Mouse (Mus musculus): ENCODE data around the gene Cmbl. TPM values are rescaled to one million over a fixed set of nuclear protein-coding genes. Genes with fewer than 3 reads are reported as not detected.

Cmbl gene
- polyA plus RNA-seq, 1 experiment from 2014 or later: 5.9 TPM

- H3K36me3 ChIP-seq (ENCODE audit: control insufficient read depth, insufficient read depth, low read length): no peaks in the 10 kb centered on the region
- peak within 1 kb of the TSS; percentile 98 for H3K27ac ChIP-seq (ENCODE audit: low read depth, low read length)
- peak within 1 kb of the TSS; percentile 73 for H3K4me3 ChIP-seq (ENCODE audit: low read length)
- peak within 1 kb of the TSS; percentile 61 for H3K4me2 ChIP-seq (replicated peaks; ENCODE audit: low read depth, low read length)
- H3K9me3 ChIP-seq (ENCODE audit: control insufficient read depth, low read length): no peaks in the 10 kb centered on the region
- no peaks in the 10 kb centered on the region for H3K27me3 ChIP-seq (ENCODE audit: control insufficient read depth, insufficient read depth, low read length)
- under 1% methylated on average over 81 of the region's 132 CpGs for WGBS
- H3K9ac ChIP-seq (ENCODE audit: low read depth, low read length): peak within 1 kb of the TSS; percentile 95
- H3K4me1 ChIP-seq (ENCODE audit: control insufficient read depth, insufficient read depth, low read length): peaks cover 7% of the 10 kb centered on the region; the same call in 1 of the 2 replicates
- ATAC-seq (ENCODE audit: low FRiP score, low TSS enrichment): peak; percentile 93
These were observed 34.3 kb upstream of the Cmbl start, which contains the start of gene March6 for GRCm38 (mm10) chr15:31530659-31531445. Gene March6, minus strand, starts transcription at chr15:31531053.

GRCm38 (mm10) chr15:31531446-31532330 lies 33.5 kb upstream of the Cmbl start:
- Histone ChIP-seq H3K4me2 (replicated peaks; ENCODE audit: low read depth, low read length) (peak overlapping the region; percentile 61), H3K27ac (ENCODE audit: low read depth, low read length) (peak overlapping the region; percentile 98), H3K9me3 (ENCODE audit: control insufficient read depth, low read length) (no peaks in the 10 kb centered on the region), H3K4me1 (ENCODE audit: control insufficient read depth, insufficient read depth, low read length) (peaks cover 7% of the 10 kb centered on the region; the same call in 1 of the 2 replicates), H3K27me3 (ENCODE audit: control insufficient read depth, insufficient read depth, low read length) (no peaks in the 10 kb centered on the region), H3K4me3 (ENCODE audit: low read length) (peak overlapping the region; percentile 73), H3K9ac (ENCODE audit: low read depth, low read length) (peak overlapping the region; percentile 95), H3K36me3 (ENCODE audit: control insufficient read depth, insufficient read depth, low read length) (no peaks in the 10 kb centered on the region)
- 22% methylated on average over 16 of the region's 16 CpGs for WGBS
- ATAC-seq (ENCODE audit: low FRiP score, low TSS enrichment): no peak

- H3K27me3 ChIP-seq (ENCODE audit: control insufficient read depth, insufficient read depth, low read length): no peaks in the 10 kb centered on the region
- no peaks in the 10 kb centered on the region for H3K9me3 ChIP-seq (ENCODE audit: control insufficient read depth, low read length)
- no peak overlapping the region for H3K27ac ChIP-seq (ENCODE audit: low read depth, low read length)
- no peak overlapping the region for H3K9ac ChIP-seq (ENCODE audit: low read depth, low read length)
- H3K4me2 ChIP-seq (replicated peaks; ENCODE audit: low read depth, low read length): no peak overlapping the region
- 97% methylated on average over 2 of the region's 2 CpGs for WGBS
- no peaks in the 10 kb centered on the region for H3K36me3 ChIP-seq (ENCODE audit: control insufficient read depth, insufficient read depth, low read length)
- H3K4me3 ChIP-seq (ENCODE audit: low read length): no peak overlapping the region
- H3K4me1 ChIP-seq (ENCODE audit: control insufficient read depth, insufficient read depth, low read length): peaks cover 7% of the 10 kb centered on the region; the same call in 1 of the 2 replicates
- no peak for ATAC-seq (ENCODE audit: low FRiP score, low TSS enrichment)
These were observed 32.7 kb upstream of the Cmbl start for GRCm38 (mm10) chr15:31532331-31533021.

GRCm38 (mm10) chr15:31533529-31533928 lies 31.7 kb upstream of the Cmbl start:
- no peak for ATAC-seq (ENCODE audit: low FRiP score, low TSS enrichment)
- no peaks in the 10 kb centered on the region for H3K36me3 ChIP-seq (ENCODE audit: control insufficient read depth, insufficient read depth, low read length)
- WGBS: 89% methylated on average over 2 of the region's 2 CpGs
- H3K27me3 ChIP-seq (ENCODE audit: control insufficient read depth, insufficient read depth, low read length): no peaks in the 10 kb centered on the region
- no peak overlapping the region for H3K9ac ChIP-seq (ENCODE audit: low read depth, low read length)
- H3K27ac ChIP-seq (ENCODE audit: low read depth, low read length): no peak overlapping the region
- peaks cover 7% of the 10 kb centered on the region; the same call in 1 of the 2 replicates for H3K4me1 ChIP-seq (ENCODE audit: control insufficient read depth, insufficient read depth, low read length)
- H3K4me2 ChIP-seq (replicated peaks; ENCODE audit: low read depth, low read length): no peak overlapping the region
- no peaks in the 10 kb centered on the region for H3K9me3 ChIP-seq (ENCODE audit: control insufficient read depth, low read length)
- no peak overlapping the region for H3K4me3 ChIP-seq (ENCODE audit: low read length)

- 86% methylated on average over 7 of the region's 7 CpGs for WGBS
- Histone ChIP-seq H3K9ac (ENCODE audit: low read depth, low read length) (no peak overlapping the region), H3K4me1 (ENCODE audit: control insufficient read depth, insufficient read depth, low read length) (no peaks in the 10 kb centered on the region; the same call in 1 of the 2 replicates), H3K27me3 (ENCODE audit: control insufficient read depth, insufficient read depth, low read length) (no peaks in the 10 kb centered on the region), H3K36me3 (ENCODE audit: control insufficient read depth, insufficient read depth, low read length) (no peaks in the 10 kb centered on the region), H3K9me3 (ENCODE audit: control insufficient read depth, low read length) (no peaks in the 10 kb centered on the region), H3K4me2 (replicated peaks; ENCODE audit: low read depth, low read length) (no peak overlapping the region), H3K27ac (ENCODE audit: low read depth, low read length) (no peak overlapping the region), H3K4me3 (ENCODE audit: low read length) (no peak overlapping the region)
- no peak for ATAC-seq (ENCODE audit: low FRiP score, low TSS enrichment)
These were observed 30.5 kb upstream of the Cmbl start for GRCm38 (mm10) chr15:31534421-31535258.

DNA sequence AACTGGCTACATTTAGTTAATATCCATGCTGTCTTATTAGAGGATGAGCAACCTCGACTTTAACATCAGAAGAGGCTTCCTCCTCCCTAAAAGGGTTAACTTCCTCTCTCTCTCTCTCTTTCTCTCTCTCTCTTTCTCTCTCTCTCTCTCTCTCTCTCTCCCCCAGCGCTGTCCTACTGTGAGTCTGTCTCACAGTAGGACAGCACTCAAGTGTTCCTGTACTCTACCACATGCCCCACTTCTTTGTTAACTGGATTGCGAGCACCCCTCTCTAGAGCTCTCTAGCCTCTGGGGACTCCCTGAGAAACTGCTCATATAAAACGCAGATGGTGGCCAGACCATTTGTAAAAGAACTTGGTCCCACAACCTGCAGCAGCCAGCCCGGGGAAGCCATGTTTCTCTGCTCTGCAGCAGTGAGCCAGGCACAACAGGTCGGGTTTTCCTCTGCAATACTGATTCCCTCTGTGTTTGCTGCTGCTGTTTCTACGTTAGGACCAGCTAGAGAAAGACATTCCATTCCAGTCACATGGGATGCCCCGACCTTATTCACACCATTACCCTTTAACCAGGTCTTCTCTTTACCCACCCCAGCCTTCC lies 29.8 kb upstream of the Cmbl start:
- Histone ChIP-seq H3K4me1 (ENCODE audit: control insufficient read depth, insufficient read depth, low read length) (no peaks in the 10 kb centered on the region), H3K27ac (ENCODE audit: low read depth, low read length) (no peak overlapping the region), H3K4me2 (replicated peaks; ENCODE audit: low read depth, low read length) (no peak overlapping the region), H3K36me3 (ENCODE audit: control insufficient read depth, insufficient read depth, low read length) (no peaks in the 10 kb centered on the region), H3K9me3 (ENCODE audit: control insufficient read depth, low read length) (no peaks in the 10 kb centered on the region), H3K27me3 (ENCODE audit: control insufficient read depth, insufficient read depth, low read length) (no peaks in the 10 kb centered on the region), H3K9ac (ENCODE audit: low read depth, low read length) (no peak overlapping the region), H3K4me3 (ENCODE audit: low read length) (no peak overlapping the region)
- ATAC-seq (ENCODE audit: low FRiP score, low TSS enrichment): no peak
- WGBS: 38% methylated on average over 8 of the region's 8 CpGs

GRCm38 (mm10) chr15:31536051-31536737 lies 29.0 kb upstream of the Cmbl start:
- WGBS: 28% methylated on average over 7 of the region's 7 CpGs
- Histone ChIP-seq H3K9me3 (ENCODE audit: control insufficient read depth, low read length) (no peaks in the 10 kb centered on the region), H3K27me3 (ENCODE audit: control insufficient read depth, insufficient read depth, low read length) (no peaks in the 10 kb centered on the region), H3K4me2 (replicated peaks; ENCODE audit: low read depth, low read length) (no peak overlapping the region), H3K9ac (ENCODE audit: low read depth, low read length) (no peak overlapping the region), H3K4me3 (ENCODE audit: low read length) (no peak overlapping the region), H3K27ac (ENCODE audit: low read depth, low read length) (no peak overlapping the region), H3K4me1 (ENCODE audit: control insufficient read depth, insufficient read depth, low read length) (no peaks in the 10 kb centered on the region), H3K36me3 (ENCODE audit: control insufficient read depth, insufficient read depth, low read length) (no peaks in the 10 kb centered on the region)
- no peak for ATAC-seq (ENCODE audit: low FRiP score, low TSS enrichment)

All from kidney, embryonic 14.5 days (tissue).